Comparison of ENCODE assay signal across 10 mouse cellular contexts in genomic region chr12:8327675-8328053, GRCm38 (mm10). TPM values are rescaled to one million over a fixed set of nuclear protein-coding genes. Genes with fewer than 3 reads are reported as not detected.
DNase-seq lines count a peak whose midpoint lies in the region; ATAC-seq and TF ChIP-seq lines count a peak whose summit lies in the region.
"Had no signal": no experiment of that assay in that cellular context is flagged by ENCODE, and none has a peak within 500 bp of the region (broad histone marks: within the 10 kb centered on the region; RNA-seq: fewer than 3 reads in every experiment).

No protein-coding gene starts in this region.

- ATAC-seq in kidney, postnatal 0 days (replicated peaks; ENCODE audit: low FRiP score, low read depth): no peak
- ATAC-seq in kidney, embryonic 15.5 days (replicated peaks; ENCODE audit: low FRiP score): no peak
- ATAC-seq in embryonic facial prominence, embryonic 14.5 days (ENCODE audit: low read depth): no peak
- no peak for ATAC-seq in hindbrain, embryonic 13.5 days (ENCODE audit: low FRiP score)
- ATAC-seq in neural tube, embryonic 12.5 days (ENCODE audit: low FRiP score, low read depth): 0 out of 2 replicates have a peak, but pooled peaks have one; percentile 0

- WGBS in kidney, postnatal 0 days: 86% methylated on average over 1 of the region's 1 CpGs
- WGBS in kidney, embryonic 15.5 days: 68% methylated on average over 1 of the region's 1 CpGs
- 79% methylated on average over 1 of the region's 1 CpGs for WGBS in embryonic facial prominence, embryonic 14.5 days
- 61% methylated on average over 1 of the region's 1 CpGs for WGBS in hindbrain, embryonic 13.5 days
- WGBS in neural tube, embryonic 12.5 days: 50% methylated on average over 1 of the region's 1 CpGs

- H3K4me3 ChIP-seq in kidney, postnatal 0 days (replicated peaks; ENCODE audit: low read depth, low read length): no peak overlapping the region
- H3K4me3 ChIP-seq in kidney, embryonic 15.5 days (replicated peaks): no peak overlapping the region
- H3K4me3 ChIP-seq in embryonic facial prominence, embryonic 14.5 days (ENCODE audit: low read depth, low read length): no peak overlapping the region
- H3K4me3 ChIP-seq in hindbrain, embryonic 13.5 days: no peak overlapping the region
- no peak overlapping the region for H3K4me3 ChIP-seq in neural tube, embryonic 12.5 days
- H3K4me3 ChIP-seq: erythroblast, embryonic 14.5 days had no signal

- no peak for DNase-seq in kidney, postnatal 0 days (ENCODE audit: low spot score)
- no peak for DNase-seq in embryonic facial prominence, embryonic 14.5 days (ENCODE audit: low spot score)
- DNase-seq in embryo, embryonic 11 days: no peak
- DNase-seq in cerebellum, postnatal 36 days: no peak
- DNase-seq: kidney, adult 8-10 months; liver, postnatal 0 days had no signal

- 0 out of 2 replicates have a peak, but pooled peaks cover 3% of the 10 kb centered on the region for H3K36me3 ChIP-seq in kidney, postnatal 0 days (ENCODE audit: insufficient read depth, low read length)
- H3K36me3 ChIP-seq in kidney, embryonic 15.5 days: peaks cover 24% of the 10 kb centered on the region
- peaks cover 43% of the 10 kb centered on the region for H3K36me3 ChIP-seq in embryonic facial prominence, embryonic 14.5 days (ENCODE audit: control insufficient read depth, insufficient read depth, low read length)
- peaks cover 29% of the 10 kb centered on the region for H3K36me3 ChIP-seq in hindbrain, embryonic 13.5 days
- peaks cover 11% of the 10 kb centered on the region; the same call in 1 of the 2 replicates for H3K36me3 ChIP-seq in neural tube, embryonic 12.5 days

- H3K9ac ChIP-seq in kidney, postnatal 0 days (ENCODE audit: low read depth, low read length): 0 out of 2 replicates have a peak overlapping the region, but pooled peaks have one; percentile 9
- H3K9ac ChIP-seq in kidney, embryonic 15.5 days: no peak overlapping the region
- H3K9ac ChIP-seq in embryonic facial prominence, embryonic 14.5 days (ENCODE audit: low read depth, low read length): peak overlapping the region; percentile 50
- H3K9ac ChIP-seq in hindbrain, embryonic 13.5 days: peak overlapping the region; percentile 64
- peak overlapping the region; percentile 44 for H3K9ac ChIP-seq in neural tube, embryonic 12.5 days
- H3K9ac ChIP-seq: liver, postnatal 0 days had no signal

- no peaks in the 10 kb centered on the region for H3K9me3 ChIP-seq in kidney, postnatal 0 days (replicated peaks; ENCODE audit: low read length)
- no peaks in the 10 kb centered on the region for H3K9me3 ChIP-seq in kidney, embryonic 15.5 days (replicated peaks)
- H3K9me3 ChIP-seq in embryonic facial prominence, embryonic 14.5 days (ENCODE audit: control insufficient read depth, low read length): no peaks in the 10 kb centered on the region
- H3K9me3 ChIP-seq in hindbrain, embryonic 13.5 days: no peaks in the 10 kb centered on the region
- no peaks in the 10 kb centered on the region for H3K9me3 ChIP-seq in neural tube, embryonic 12.5 days

- no peak overlapping the region for H3K4me2 ChIP-seq in kidney, postnatal 0 days (ENCODE audit: low read length)
- H3K4me2 ChIP-seq in kidney, embryonic 15.5 days: no peak overlapping the region
- no peak overlapping the region for H3K4me2 ChIP-seq in embryonic facial prominence, embryonic 14.5 days (ENCODE audit: low read depth, low read length)
- H3K4me2 ChIP-seq in hindbrain, embryonic 13.5 days: no peak overlapping the region
- H3K4me2 ChIP-seq in neural tube, embryonic 12.5 days (replicated peaks): no peak overlapping the region

- no peaks in the 10 kb centered on the region for H3K27me3 ChIP-seq in kidney, postnatal 0 days (ENCODE audit: insufficient read depth, low read length)
- H3K27me3 ChIP-seq in kidney, embryonic 15.5 days: no peaks in the 10 kb centered on the region
- no peaks in the 10 kb centered on the region for H3K27me3 ChIP-seq in embryonic facial prominence, embryonic 14.5 days (replicated peaks; ENCODE audit: control insufficient read depth, insufficient read depth, low read length)
- no peaks in the 10 kb centered on the region for H3K27me3 ChIP-seq in hindbrain, embryonic 13.5 days
- no peaks in the 10 kb centered on the region for H3K27me3 ChIP-seq in neural tube, embryonic 12.5 days (replicated peaks)

- peaks cover 9% of the 10 kb centered on the region; the same call in 1 of the 2 replicates for H3K4me1 ChIP-seq in kidney, postnatal 0 days (replicated peaks; ENCODE audit: insufficient read depth, low read length)
- H3K4me1 ChIP-seq in kidney, embryonic 15.5 days: peaks cover 24% of the 10 kb centered on the region
- H3K4me1 ChIP-seq in embryonic facial prominence, embryonic 14.5 days (ENCODE audit: control insufficient read depth, insufficient read depth, low read length): no peaks in the 10 kb centered on the region
- H3K4me1 ChIP-seq in hindbrain, embryonic 13.5 days (replicated peaks): peaks cover 33% of the 10 kb centered on the region
- peaks cover 18% of the 10 kb centered on the region; the same call in 1 of the 2 replicates for H3K4me1 ChIP-seq in neural tube, embryonic 12.5 days

- H3K27ac ChIP-seq in kidney, postnatal 0 days: no peak overlapping the region
- no peak overlapping the region for H3K27ac ChIP-seq in kidney, embryonic 15.5 days
- H3K27ac ChIP-seq in embryonic facial prominence, embryonic 14.5 days (replicated peaks; ENCODE audit: low read depth, low read length): peak overlapping the region; percentile 53
- peak overlapping the region; percentile 89 for H3K27ac ChIP-seq in hindbrain, embryonic 13.5 days
- H3K27ac ChIP-seq in neural tube, embryonic 12.5 days: peak overlapping the region; percentile 34; the same call in 1 of the 2 replicates

- TF ChIP-seq CTCF in kidney, postnatal 0 days (IDR thresholded peaks at IDR 0.05; ENCODE audit: low read depth): no peak

RNA-seq across cellular contexts. Expression of gene Hs1bp3, which starts 14.4 kb away (rescaled TPM):
- 10.2 and 12.2 TPM in 2 replicates for polyA plus RNA-seq in kidney, postnatal 0 days (2015; fragmentation: Nextera tagmentation; extraction: Ambion mirVana)
- 14.2 and 16.5 TPM in 2 replicates for polyA plus RNA-seq in kidney, embryonic 15.5 days (2015; fragmentation: Nextera tagmentation; extraction: Ambion mirVana)
- polyA plus RNA-seq in embryonic facial prominence, embryonic 14.5 days (2014; fragmentation: Nextera tagmentation; extraction: Ambion mirVana): 10.4 and 12.4 TPM in 2 replicates
- 9.5 and 10.1 TPM in 2 replicates for polyA plus RNA-seq in hindbrain, embryonic 13.5 days (2015; fragmentation: Nextera tagmentation; extraction: Ambion mirVana)
- 10.9 and 11.6 TPM in 2 replicates for polyA plus RNA-seq in neural tube, embryonic 12.5 days (2016; fragmentation: Nextera tagmentation; extraction: Ambion mirVana)

RNA-seq across cellular contexts. Expression of gene Gdf7, which starts 25.9 kb away (rescaled TPM):
- polyA plus RNA-seq in kidney, postnatal 0 days (2015; fragmentation: Nextera tagmentation; extraction: Ambion mirVana): 2.3 and 3.1 TPM in 2 replicates
- 1.1 and 1.2 TPM in 2 replicates for polyA plus RNA-seq in kidney, embryonic 15.5 days (2015; fragmentation: Nextera tagmentation; extraction: Ambion mirVana)
- 0.24 and 0.54 TPM in 2 replicates for polyA plus RNA-seq in embryonic facial prominence, embryonic 14.5 days (2014; fragmentation: Nextera tagmentation; extraction: Ambion mirVana)
- 0.40 and 0.88 TPM in 2 replicates for polyA plus RNA-seq in hindbrain, embryonic 13.5 days (2015; fragmentation: Nextera tagmentation; extraction: Ambion mirVana)
- 0.39 and 0.42 TPM in 2 replicates for polyA plus RNA-seq in neural tube, embryonic 12.5 days (2016; fragmentation: Nextera tagmentation; extraction: Ambion mirVana)
- polyA plus RNA-seq: erythroblast, embryonic 14.5 days; liver, postnatal 0 days had no signal

Comparison
In these comparisons a context has a peak if more than half of its experiments do, and no peak if none do; other contexts are left out.
1. H3K27ac ChIP-seq: peak in embryonic facial prominence, embryonic 14.5 days (single experiment), hindbrain, embryonic 13.5 days (single experiment) and neural tube, embryonic 12.5 days (single experiment); none in kidney, postnatal 0 days (single experiment) and kidney, embryonic 15.5 days (single experiment).